Mouse (Mus musculus) E14TG2a.4 (cell line): ENCODE measurements around the gene Itga9.

ENCODE experiments used
- CTCF ChIP-seq: conservative IDR thresholded peaks from 2 replicates; pipeline ENCODE4 v1.5.1; 2014; ENCODE audit warnings: low read length
- NANOG ChIP-seq: IDR thresholded peaks from 2 replicates; pipeline ENCODE4 v1.6.1; 2014; ENCODE audit warnings: borderline replicate concordance, low read length, mixed read lengths
- POU5F1 ChIP-seq: IDR thresholded peaks from 2 replicates; pipeline ENCODE4 v1.6.1; 2014; ENCODE audit warnings: low read length, borderline replicate concordance

- TF ChIP-seq CTCF: no peak
- TF ChIP-seq NANOG: no peak
- TF ChIP-seq POU5F1: no peak
These were observed 250.2 kb downstream of the Itga9 start for GRCm38 (mm10) chr9:118856665-118857064.
